Mouse (Mus musculus) ES-Bruce4 (cell line): Measurements from ENCODE around the gene Lpgat1. TPM values are rescaled to one million over a fixed set of nuclear protein-coding genes. Genes with fewer than 3 reads are reported as not detected.

Experiments
- H3K27ac ChIP-seq: 2 replicates; pipeline ENCODE4 v1.5.1; 2012; ENCODE audit warnings: low read length, inconsistent platforms; ENCODE audit not compliant: insufficient read depth
- H3K27me3 ChIP-seq: 2 replicates; pipeline ENCODE4 v1.6.1; 2012; ENCODE audit warnings: mild to moderate bottlenecking, low read length, inconsistent platforms; ENCODE audit not compliant: control insufficient read depth, poor library complexity, insufficient read depth, severe bottlenecking
- H3K36me3 ChIP-seq: 2 replicates; pipeline ENCODE4 v1.6.1; 2012; ENCODE audit warnings: inconsistent platforms, mild to moderate bottlenecking, low read length, moderate library complexity; ENCODE audit not compliant: control insufficient read depth, poor library complexity, insufficient read depth, severe bottlenecking
- H3K4me1 ChIP-seq: one replicate; pipeline ENCODE4 v1.8.1; 2011; ENCODE audit warnings: low read length; ENCODE audit not compliant: control insufficient read depth, insufficient read depth
- H3K4me3 ChIP-seq: 2 replicates; pipeline ENCODE4 v1.5.1; 2011; ENCODE audit warnings: low read depth, mild to moderate bottlenecking, low read length
- H3K9ac ChIP-seq: 2 replicates; pipeline ENCODE4 v1.6.1; 2012; ENCODE audit warnings: low read depth, mild to moderate bottlenecking, inconsistent platforms; ENCODE audit not compliant: poor library complexity, severe bottlenecking
- H3K9me3 ChIP-seq: replicated peaks from 2 replicates; pipeline ENCODE4 v1.6.1; 2012; ENCODE audit warnings: mild to moderate bottlenecking, low read length, inconsistent platforms; ENCODE audit not compliant: control insufficient read depth, poor library complexity, insufficient read depth, severe bottlenecking
- CTCF ChIP-seq: IDR thresholded peaks from one replicate; pipeline ENCODE4 v1.8.1; 2011; ENCODE audit warnings: low read depth, low read length
- EP300 ChIP-seq: IDR thresholded peaks from 2 replicates; pipeline ENCODE4 v1.6.1; 2011; ENCODE audit warnings: low read depth, low read length; ENCODE audit not compliant: insufficient read depth
- POLR2A ChIP-seq: IDR thresholded peaks from one replicate; pipeline ENCODE4 v1.8.1; 2011; ENCODE audit warnings: low read length; ENCODE audit not compliant: insufficient read depth
- polyA plus RNA-seq: library from polyadenylated mRNA; stranded (reverse); fragments of >200 nt; gene quantifications from 2 replicates; pipeline ENCODE4 v1.2.4, GENCODE M21; 2011; ENCODE audit warnings: low read depth; ENCODE audit not compliant: missing spikeins, insufficient read depth, insufficient read length

Gene Lpgat1
- polyA plus RNA-seq, 1 experiment = 39.0 TPM

DNA sequence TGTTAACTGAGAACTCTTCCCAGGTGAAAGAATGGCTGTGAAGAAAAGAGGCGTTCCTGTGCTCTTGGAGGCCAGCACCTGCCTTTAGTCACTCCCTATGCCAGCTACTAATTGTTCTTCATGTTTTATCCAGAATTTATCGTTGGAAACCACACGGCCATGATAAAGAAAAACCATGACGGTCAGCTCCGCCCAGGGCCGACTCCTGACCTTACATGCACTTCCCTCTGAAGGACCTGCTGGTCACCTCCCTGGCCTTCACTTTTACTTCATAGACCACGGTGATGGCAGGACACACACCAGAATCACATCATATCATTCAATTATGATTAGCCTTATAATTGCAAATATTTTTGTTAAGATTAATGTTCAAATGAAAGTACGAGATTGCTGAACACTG, 57.5 kb downstream of the Lpgat1 start:
- Histone ChIP-seq H3K9me3 (no peaks in the 10 kb centered on the region), H3K27ac (no peak overlapping the region), H3K27me3 (no peaks in the 10 kb centered on the region), H3K9ac (no peak overlapping the region), H3K4me1 (no peaks in the 10 kb centered on the region), H3K36me3 (0 out of 2 replicates have a peak, but pooled peaks cover 2% of the 10 kb centered on the region), H3K4me3 (no peak overlapping the region)
- TF ChIP-seq EP300 (no peak), CTCF (no peak), POLR2A (no peak)

GRCm38 (mm10) chr1:191777521-191777920, 59.9 kb downstream of the Lpgat1 start:
- TF ChIP-seq EP300 = no peak
- TF ChIP-seq POLR2A = no peak
- TF ChIP-seq CTCF = no peak
- Histone ChIP-seq H3K4me3 (no peak overlapping the region), H3K27ac (no peak overlapping the region), H3K27me3 (no peaks in the 10 kb centered on the region), H3K9ac (no peak overlapping the region), H3K4me1 (no peaks in the 10 kb centered on the region), H3K36me3 (0 out of 2 replicates have a peak, but pooled peaks cover 2% of the 10 kb centered on the region), H3K9me3 (no peaks in the 10 kb centered on the region)

- no peak for TF ChIP-seq CTCF
- no peak for TF ChIP-seq POLR2A
- no peak for TF ChIP-seq EP300
- no peaks in the 10 kb centered on the region for H3K27me3 ChIP-seq
- H3K27ac ChIP-seq = no peak overlapping the region
- 0 out of 2 replicates have a peak, but pooled peaks cover 2% of the 10 kb centered on the region for H3K36me3 ChIP-seq
- no peak overlapping the region for H3K9ac ChIP-seq
- no peak overlapping the region for H3K4me3 ChIP-seq
- no peaks in the 10 kb centered on the region for H3K9me3 ChIP-seq
- no peaks in the 10 kb centered on the region for H3K4me1 ChIP-seq
Observed at GRCm38 (mm10) chr1:191780470-191780869, 62.8 kb downstream of the Lpgat1 start.

- Histone ChIP-seq H3K9ac (no peak overlapping the region), H3K4me1 (no peaks in the 10 kb centered on the region), H3K27me3 (no peaks in the 10 kb centered on the region), H3K36me3 (no peaks in the 10 kb centered on the region), H3K27ac (no peak overlapping the region), H3K4me3 (no peak overlapping the region), H3K9me3 (no peaks in the 10 kb centered on the region)
- TF ChIP-seq CTCF = no peak
- TF ChIP-seq POLR2A = no peak
- TF ChIP-seq EP300 = no peak
Observed at GRCm38 (mm10) chr1:191785108-191785507, 67.5 kb downstream of the Lpgat1 start.

DNA sequence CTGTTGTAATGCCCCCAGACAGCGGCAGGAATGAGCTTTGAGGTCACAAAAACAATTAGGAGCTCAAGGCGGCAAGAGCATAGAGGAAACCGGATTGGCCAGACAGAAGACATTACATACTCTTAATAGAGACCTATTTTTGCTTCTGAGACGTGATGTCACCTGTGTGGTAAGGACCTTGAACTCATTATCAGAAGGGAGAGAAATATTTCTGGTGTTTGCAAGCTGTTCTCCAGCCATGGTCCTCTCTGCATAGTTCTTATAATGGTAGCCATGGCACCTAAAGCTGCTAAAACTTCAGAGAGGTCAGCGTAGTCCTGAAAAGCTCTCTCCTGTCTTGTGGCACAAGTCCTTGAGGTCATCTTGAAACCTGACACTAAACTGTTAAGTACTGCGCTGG, 68.6 kb downstream of the Lpgat1 start:
- Histone ChIP-seq H3K27me3 (no peaks in the 10 kb centered on the region), H3K9me3 (no peaks in the 10 kb centered on the region), H3K27ac (no peak overlapping the region), H3K4me1 (no peaks in the 10 kb centered on the region), H3K36me3 (no peaks in the 10 kb centered on the region), H3K9ac (no peak overlapping the region), H3K4me3 (no peak overlapping the region)
- no peak for TF ChIP-seq EP300
- TF ChIP-seq CTCF = no peak
- no peak for TF ChIP-seq POLR2A

DNA sequence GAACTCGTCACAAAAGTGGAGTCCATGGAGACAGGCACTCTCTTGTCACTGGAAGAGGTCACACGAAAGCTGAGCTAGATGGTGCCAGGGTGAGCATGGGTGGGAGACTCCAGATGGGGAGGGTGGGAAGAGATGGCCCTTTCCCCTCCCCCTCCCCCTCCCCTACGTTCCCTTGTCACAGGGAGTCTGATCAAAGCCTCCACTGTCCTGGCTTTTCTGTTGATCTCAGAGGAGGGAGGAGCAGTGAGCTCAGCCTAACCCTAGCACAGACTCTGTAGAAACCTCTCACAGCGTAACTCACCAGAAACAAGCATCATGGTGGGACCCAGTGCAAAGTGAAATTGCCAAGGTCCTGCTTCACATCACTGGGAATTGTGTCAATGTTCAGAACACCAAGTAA, 69.7 kb downstream of the Lpgat1 start:
- Histone ChIP-seq H3K4me1 (no peaks in the 10 kb centered on the region), H3K36me3 (no peaks in the 10 kb centered on the region), H3K27ac (no peak overlapping the region), H3K9ac (no peak overlapping the region), H3K9me3 (no peaks in the 10 kb centered on the region), H3K27me3 (no peaks in the 10 kb centered on the region), H3K4me3 (no peak overlapping the region)
- no peak for TF ChIP-seq POLR2A
- no peak for TF ChIP-seq CTCF
- no peak for TF ChIP-seq EP300
